Mouse (Mus musculus) inflammation-experienced regulatory T-cells, adult 6 months (primary cell): Measurements from ENCODE around the gene Spon1. TPM values are rescaled to one million over a fixed set of nuclear protein-coding genes. Genes with fewer than 3 reads are reported as not detected.

Experiments
- ATAC-seq: one replicate; pipeline ENCODE4 v1.8.0; 2017
- polyA plus RNA-seq, 3 experiments: library from polyadenylated mRNA; unstranded; fragments of 100-300 nt; shearing (Covaris generic); gene quantifications; one replicate each; pipeline ENCODE4 v1.2.1; 2017

The Spon1 gene
- polyA plus RNA-seq, 3 experiments from 2014 or later = 0.59 to 0.84 (median 0.72) TPM

- no peak for ATAC-seq
Measured at GRCm38 (mm10) chr7:114065407-114066185, 299.8 kb downstream of the Spon1 start.

- peak; percentile 48 for ATAC-seq
Measured at GRCm38 (mm10) chr7:114066529-114067178, 300.9 kb downstream of the Spon1 start.

GRCm38 (mm10) chr7:114068956-114069533, 303.2 kb downstream of the Spon1 start:
- ATAC-seq = peak; percentile 60

GRCm38 (mm10) chr7:114069726-114070457, 304.1 kb downstream of the Spon1 start:
- peak; percentile 74 for ATAC-seq

GRCm38 (mm10) chr7:114070458-114070840, 304.7 kb downstream of the Spon1 start:
- ATAC-seq = no peak

- ATAC-seq = no peak
Measured at GRCm38 (mm10) chr7:114071395-114071794, 305.6 kb downstream of the Spon1 start.

- ATAC-seq = no peak
Measured at GRCm38 (mm10) chr7:114071851-114072616, 306.2 kb downstream of the Spon1 start.

- ATAC-seq = no peak
Measured at GRCm38 (mm10) chr7:114074133-114074532, 308.3 kb downstream of the Spon1 start.

GRCm38 (mm10) chr7:114074595-114074994, 308.8 kb downstream of the Spon1 start:
- no peak for ATAC-seq

- ATAC-seq = no peak
Measured at GRCm38 (mm10) chr7:114079343-114079742, 313.5 kb downstream of the Spon1 start.

- ATAC-seq = no peak
Measured at GRCm38 (mm10) chr7:114080250-114080649, 314.5 kb downstream of the Spon1 start.

- ATAC-seq = no peak
Measured at GRCm38 (mm10) chr7:114081633-114082420, 316.0 kb downstream of the Spon1 start.

- no peak for ATAC-seq
Measured at GRCm38 (mm10) chr7:114083088-114083487, 317.3 kb downstream of the Spon1 start.

GRCm38 (mm10) chr7:114083760-114084159, 318.0 kb downstream of the Spon1 start:
- ATAC-seq = peak; percentile 60

GRCm38 (mm10) chr7:114086021-114086710, 320.4 kb downstream of the Spon1 start:
- ATAC-seq = no peak

GRCm38 (mm10) chr7:114087341-114087740, 321.5 kb downstream of the Spon1 start:
- no peak for ATAC-seq

GRCm38 (mm10) chr7:114087986-114088385, 322.2 kb downstream of the Spon1 start:
- ATAC-seq = peak; percentile 62

- ATAC-seq = no peak
Measured at GRCm38 (mm10) chr7:114088918-114089317, 323.1 kb downstream of the Spon1 start.

GRCm38 (mm10) chr7:114090231-114090630, 324.4 kb downstream of the Spon1 start:
- ATAC-seq = no peak

- ATAC-seq = no peak
Measured at GRCm38 (mm10) chr7:114090892-114091545, 325.2 kb downstream of the Spon1 start.
